Mouse (Mus musculus): Measurements from ENCODE around the gene Vangl2.
A peak's percentile ranks its signal among the peaks of the same experiment; 100 is the strongest.

Vangl2 gene

DNA sequence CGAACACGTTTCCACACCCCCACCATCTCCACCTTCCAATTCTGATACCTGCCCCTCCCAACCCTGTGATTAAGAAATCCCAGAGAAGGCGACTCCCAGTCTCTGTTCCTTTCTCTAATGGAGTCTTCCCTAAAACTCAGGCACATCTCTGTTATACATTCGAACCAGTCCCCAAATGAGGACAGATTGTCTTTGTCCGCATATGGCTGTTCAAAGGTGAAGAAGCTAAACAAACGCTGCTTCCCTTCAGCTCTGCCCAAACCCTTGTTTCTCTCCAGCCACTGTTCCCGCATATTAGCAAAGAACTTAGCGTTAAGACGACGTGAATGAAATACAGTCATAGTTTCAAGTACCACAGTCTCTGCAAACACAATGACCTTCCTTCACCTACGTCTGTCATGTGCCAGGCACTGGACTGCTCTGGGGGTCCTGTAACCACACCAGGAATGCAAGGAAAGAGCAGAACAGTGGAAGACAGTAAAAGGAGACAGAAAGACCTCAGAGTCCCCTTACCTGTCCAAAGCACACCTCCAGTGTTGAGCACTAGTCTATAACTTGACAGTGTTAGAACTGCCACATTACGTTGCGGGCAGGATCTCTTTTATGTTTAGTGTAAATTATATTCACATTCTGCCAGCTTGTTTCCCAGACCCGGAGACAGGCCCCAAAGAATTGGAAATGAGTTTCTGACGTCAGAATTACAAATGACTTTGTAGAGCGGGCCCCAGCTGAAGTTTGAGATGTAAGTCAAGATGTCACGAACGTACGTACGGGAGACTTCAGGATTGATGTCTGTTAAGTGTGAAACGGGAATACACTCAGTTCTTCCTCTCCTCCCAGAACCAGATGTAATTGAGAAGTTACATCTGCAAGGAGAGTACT is at the start of gene Vangl2:
Gene Vangl2 (minus strand): TSS at position 51 of the 882 bp plus-strand sequence.
- DNase-seq = no peak

DNA sequence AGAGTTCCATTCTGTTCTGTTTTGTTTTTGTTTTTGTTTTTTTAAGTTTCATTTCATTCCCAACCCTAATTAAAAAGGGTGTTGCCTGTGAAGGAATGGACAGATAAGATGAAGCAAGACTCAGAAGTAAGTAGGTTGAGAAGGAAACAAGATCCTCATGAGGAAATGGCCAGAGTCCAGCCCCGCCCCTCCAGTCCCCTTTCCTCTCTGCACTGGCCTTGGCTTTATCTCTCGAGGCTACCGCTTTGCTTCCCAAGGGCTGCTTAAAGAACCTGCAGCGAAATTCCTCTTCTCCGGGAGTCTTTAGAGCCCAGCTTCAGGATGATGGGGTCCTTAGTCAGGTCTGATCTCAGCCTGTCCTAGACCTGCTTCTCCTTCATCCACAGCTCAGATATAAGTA is 49.7 kb upstream of the Vangl2 start:
- DNase-seq = no peak

- DNase-seq = no peak
Measured at GRCm38 (mm10) chr1:172072604-172073003, 44.4 kb upstream of the Vangl2 start.

DNA sequence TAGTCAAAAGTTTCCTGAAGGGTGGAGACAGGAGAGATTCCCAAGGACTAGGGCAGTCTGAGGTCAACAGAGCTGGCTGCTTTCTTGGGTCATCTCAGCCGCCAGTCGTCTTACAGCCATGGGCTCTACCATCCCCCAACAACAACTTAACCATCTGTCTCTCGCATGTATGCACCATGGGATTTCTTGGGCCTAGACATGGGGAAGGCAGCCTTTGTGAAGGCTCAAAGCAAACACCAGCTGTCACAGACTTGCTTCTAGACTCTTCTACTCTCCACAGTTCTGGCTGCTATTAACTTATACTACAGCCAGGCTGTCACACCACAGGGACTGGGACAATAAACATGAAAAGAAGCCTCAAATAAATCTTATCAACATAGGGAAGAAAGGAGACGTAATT is 43.3 kb upstream of the Vangl2 start:
- no peak for DNase-seq

GRCm38 (mm10) chr1:172070227-172070626 is 42.0 kb upstream of the Vangl2 start:
- no peak for DNase-seq

GRCm38 (mm10) chr1:172064613-172065141 is 36.4 kb upstream of the Vangl2 start:
- DNase-seq = no peak

GRCm38 (mm10) chr1:172063291-172064023 is 35.2 kb upstream of the Vangl2 start:
- DNase-seq = no peak

- no peak for DNase-seq
Measured at GRCm38 (mm10) chr1:172062101-172062500, 33.9 kb upstream of the Vangl2 start.

DNA sequence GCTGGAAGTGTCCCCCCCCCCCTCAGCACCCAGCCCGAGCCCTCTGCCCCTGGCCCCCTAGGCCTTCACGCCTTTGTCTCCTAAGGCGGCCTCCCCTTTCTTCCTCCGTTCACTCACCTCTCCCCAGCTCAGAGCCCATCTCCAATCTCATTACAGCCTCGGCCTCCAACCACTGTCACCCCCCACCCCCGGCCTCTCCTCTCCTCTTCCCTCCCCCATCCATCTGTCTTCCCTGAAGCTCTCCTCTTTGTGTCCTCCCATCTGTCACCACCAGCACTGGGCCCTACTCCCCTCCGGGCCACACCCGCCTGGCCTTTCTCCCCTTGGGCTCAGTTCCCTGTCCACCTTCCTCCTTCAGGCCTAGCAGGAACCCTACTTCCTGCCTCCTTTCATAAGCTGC is 33.0 kb upstream of the Vangl2 start:
- DNase-seq = no peak

GRCm38 (mm10) chr1:172060659-172061058 is 32.4 kb upstream of the Vangl2 start:
- no peak for DNase-seq

DNA sequence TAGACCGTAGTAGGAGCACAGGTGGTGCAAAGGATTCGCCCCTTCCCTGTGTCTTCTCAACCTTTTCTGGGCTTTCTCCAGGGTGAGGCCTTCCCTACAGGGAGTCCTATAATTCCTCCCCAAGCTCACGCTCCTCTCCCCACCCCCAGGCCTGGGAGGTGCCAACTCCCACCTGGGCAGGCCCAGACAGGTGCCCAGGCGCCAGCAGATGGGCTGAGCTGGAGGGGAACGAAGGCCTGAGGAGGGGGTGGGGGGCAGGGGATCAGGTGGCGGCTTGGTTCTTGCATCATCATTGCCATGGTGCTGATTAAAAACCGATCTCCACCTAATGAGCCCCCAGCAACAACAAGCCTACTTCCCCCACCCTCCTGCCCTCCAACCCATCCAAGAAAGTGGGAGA is 30.6 kb upstream of the Vangl2 start:
- DNase-seq = no peak

GRCm38 (mm10) chr1:172058321-172058720 is 30.1 kb upstream of the Vangl2 start:
- no peak for DNase-seq

- no peak for DNase-seq
Measured at GRCm38 (mm10) chr1:172057491-172057921, 29.3 kb upstream of the Vangl2 start, which contains the start of gene Nhlh1. Nhlh1 (minus strand) TSS chr1:172057573.

DNA sequence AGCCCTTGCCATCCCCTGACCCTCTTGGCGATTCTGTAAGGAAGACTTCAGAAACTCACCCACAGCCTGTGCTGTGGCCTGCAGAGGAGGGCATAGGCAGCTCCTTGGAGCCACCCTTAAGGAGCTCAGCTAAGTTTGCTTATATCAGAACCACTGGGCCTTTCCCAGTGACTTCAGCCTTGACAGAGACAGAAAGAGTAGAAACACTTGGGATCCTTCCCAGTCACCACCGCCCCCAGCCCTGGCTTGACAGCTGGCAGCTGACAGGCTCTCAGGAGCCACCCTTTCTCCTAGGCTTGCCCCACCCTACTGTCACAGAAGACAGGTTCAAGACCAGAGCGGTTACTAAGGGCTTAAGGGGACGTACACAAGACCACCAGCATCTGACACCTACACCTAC is 28.0 kb upstream of the Vangl2 start:
- no peak for DNase-seq

DNA sequence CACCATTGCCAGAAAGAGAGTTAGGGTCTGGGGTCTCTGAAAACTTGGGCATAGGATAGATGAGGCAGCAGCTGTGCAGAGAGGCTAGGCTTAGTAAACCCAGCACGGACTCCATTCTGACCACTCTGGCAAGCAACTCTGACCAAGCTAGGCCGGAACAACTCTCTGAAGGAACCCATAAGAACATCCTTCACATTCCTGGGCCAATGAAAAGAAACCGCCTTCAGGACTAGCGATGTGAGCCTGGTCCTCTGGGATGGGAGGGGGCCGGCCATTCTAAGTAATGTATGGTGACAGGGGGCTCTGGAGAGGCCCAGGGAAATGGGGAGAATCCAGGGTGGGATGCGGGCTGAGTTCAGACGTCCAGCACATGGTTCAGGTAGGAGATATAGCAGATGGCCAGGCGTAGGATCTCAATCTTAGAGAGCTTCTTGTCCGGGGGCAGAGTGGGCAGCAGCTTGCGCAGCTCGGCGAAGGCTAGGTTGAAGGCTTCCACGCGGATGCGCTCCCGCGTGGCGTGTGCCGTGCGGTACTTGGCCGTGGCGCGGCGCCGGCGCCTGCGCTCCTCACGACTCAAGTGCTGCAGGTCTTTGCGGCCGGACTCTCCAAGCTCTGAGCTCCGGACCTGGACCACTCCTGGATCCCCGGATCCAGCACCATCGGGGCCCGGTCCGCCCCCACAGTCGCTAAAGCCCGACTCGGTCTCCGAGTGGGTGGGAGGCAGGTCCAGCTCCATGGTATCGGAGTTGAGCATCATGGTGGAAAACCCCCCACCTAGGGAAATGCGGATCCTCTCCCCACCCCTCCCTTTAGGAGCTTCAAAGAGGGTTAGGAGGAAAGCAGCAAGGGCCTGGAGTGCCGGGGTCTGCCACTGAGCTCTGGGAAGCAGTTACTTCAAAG is 25.5 kb upstream of the Vangl2 start:
- peak; percentile 30 for DNase-seq

GRCm38 (mm10) chr1:172052766-172053279 is 24.6 kb upstream of the Vangl2 start:
- no peak for DNase-seq

- DNase-seq = no peak
Measured at GRCm38 (mm10) chr1:172049131-172049782, 21.0 kb upstream of the Vangl2 start.

- DNase-seq = no peak
Measured at GRCm38 (mm10) chr1:172048241-172048734, 20.0 kb upstream of the Vangl2 start.

DNA sequence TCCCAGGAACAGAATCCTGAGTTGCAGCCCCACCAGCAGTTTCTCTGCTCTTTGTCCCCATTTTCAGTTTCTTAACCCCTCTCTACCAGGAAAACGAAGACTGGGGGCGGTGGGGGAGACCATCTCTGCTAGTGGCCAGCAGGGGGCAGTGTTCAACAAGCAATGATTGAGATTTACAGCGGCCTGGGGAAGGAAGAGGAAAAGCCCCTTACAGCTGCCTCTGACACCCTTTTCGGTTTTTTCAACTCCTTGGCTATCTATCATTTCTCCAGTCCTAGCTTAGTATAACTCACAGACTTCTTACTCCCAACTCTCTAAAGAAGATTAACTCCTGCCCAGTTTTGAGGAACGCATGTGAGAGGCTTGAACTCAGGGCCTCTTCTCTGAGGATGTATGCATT is 18.7 kb upstream of the Vangl2 start:
- peak; percentile 49 for DNase-seq

DNA sequence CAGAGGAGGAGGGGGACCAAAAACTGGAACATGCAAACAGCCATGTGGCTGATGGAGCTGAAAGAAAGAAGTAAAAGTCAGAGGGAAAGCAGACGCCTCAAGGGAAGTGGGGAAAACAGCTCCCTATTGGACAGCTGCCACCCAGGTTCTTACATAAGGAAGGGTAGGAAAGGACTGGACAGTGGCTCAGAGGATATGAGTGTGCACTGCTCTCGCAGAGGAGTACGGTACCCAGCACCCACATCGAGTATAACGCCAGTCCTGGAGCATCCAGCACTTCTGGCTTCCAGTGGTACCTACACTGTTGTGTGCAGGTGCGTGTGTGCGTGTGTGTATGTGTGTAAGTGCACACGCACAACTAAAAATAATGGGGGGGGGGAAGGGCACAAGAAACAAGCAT is 18.2 kb upstream of the Vangl2 start:
- DNase-seq = no peak

- DNase-seq = no peak
Measured at GRCm38 (mm10) chr1:172029914-172030313, 1.7 kb upstream of the Vangl2 start.

GRCm38 (mm10) chr1:172027809-172028102 is 488 bp downstream of the Vangl2 start:
- DNase-seq = no peak

Measured in cerebellum, adult 9-11 months (tissue).